Mouse (Mus musculus): ENCODE data around the gene Tcl1b5.

The Tcl1b5 gene

GRCm38 (mm10) chr12:105208441-105208840 is 32.3 kb downstream of the Tcl1b5 start:
- no peak for DNase-seq (ENCODE audit: low spot score in 2 of 2)

DNA sequence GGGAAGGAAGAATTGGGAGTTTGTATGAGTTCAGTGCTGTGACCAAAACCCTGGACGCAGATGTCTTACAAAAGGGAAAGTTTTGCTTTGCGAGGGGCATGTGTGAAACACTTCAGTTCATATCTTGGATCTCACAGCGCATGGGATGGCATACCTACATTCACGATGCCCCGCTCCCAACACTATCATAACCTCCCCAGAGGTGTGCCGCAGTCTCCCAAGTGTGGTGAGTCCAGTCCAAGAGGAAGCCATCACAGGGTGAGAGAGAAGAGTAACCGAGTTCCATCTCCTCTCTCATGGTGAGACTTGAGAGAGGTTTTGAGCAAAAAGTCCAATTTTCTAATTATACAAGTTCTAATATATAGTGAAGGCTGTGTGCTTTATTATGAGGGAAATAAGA is 33.1 kb downstream of the Tcl1b5 start:
- DNase-seq (ENCODE audit: low spot score in 2 of 2), result no peak

DNA sequence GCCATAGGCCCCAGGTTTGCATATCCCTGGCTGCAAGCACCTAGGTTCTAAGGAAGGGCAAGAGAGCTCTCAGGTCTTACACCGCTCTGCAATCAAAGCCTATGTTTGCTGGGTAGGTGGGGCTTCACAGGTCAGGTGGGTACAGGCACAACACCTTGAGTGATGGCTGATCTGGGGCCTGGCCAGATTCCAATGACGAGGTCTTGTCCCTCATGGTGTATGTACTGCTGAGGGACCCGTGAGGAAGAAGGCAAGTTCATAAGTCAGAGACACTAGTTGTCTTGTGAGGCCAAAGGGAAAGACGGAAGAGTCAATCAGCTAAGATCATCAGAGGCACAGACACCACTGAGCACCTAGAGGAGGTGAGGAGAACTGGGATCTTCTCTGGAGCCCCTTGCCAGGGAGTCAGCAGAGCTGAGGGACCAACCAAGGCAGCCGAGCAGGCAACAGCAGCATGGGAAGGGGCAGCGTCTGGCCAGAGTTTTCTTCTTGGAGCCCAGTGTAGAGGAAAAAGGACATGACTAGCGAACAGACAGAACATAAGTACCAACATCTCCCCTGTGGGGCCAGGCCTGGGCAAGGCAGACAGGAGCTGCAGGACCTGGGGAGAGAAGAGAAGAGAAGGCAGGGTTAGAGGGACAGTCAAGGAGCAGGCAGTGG is 41.1 kb downstream of the Tcl1b5 start:
- no peak for DNase-seq (ENCODE audit: low spot score in 2 of 2)

DNA sequence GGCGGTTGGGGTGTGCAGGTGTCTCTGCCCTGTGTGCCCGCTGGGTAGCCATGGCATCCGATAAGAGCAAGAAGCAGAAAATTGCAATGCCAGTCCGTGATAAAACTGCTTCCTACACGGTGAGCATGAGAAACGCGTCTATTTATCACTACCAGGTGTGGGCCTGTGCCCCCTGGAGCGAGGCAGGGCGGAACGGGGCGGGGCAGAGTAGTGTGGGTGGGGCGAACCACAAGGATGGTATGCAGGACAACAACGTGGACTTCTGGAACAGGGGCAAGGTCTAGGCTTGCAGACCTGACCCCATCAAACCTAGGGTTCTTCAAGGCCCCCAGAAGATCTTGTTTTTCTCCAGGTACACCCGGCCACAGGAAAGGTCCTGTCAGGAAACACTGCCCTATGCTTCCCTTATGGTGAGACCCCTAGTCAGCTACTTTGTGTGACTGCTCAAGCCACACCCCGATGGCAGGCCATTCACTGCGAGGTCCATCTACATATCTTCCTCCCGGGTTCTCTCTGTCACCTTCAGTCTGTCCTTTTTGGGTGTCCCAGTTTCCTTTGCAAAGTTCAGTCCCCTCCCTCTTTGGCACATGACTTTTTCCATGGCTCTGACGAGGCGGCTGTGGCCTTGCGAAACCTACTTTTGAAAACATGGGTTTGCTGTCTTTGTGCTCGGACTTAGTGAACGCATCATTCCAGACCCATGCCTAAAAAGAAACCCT is 46.6 kb downstream of the Tcl1b5 start, which contains the start of gene Tcl1:
Tcl1 (minus strand) TSS at position 193 of the 719 bp plus-strand sequence.
- no peak for DNase-seq (ENCODE audit: low spot score in 2 of 2)

- DNase-seq (ENCODE audit: low spot score in 2 of 2), result no peak
Measured at GRCm38 (mm10) chr12:105224621-105225320, 48.6 kb downstream of the Tcl1b5 start.

Data from right cerebral cortex, postnatal 10 days (tissue).